Mouse (Mus musculus): ENCODE measurements around the gene Cdk2ap2.

DNA sequence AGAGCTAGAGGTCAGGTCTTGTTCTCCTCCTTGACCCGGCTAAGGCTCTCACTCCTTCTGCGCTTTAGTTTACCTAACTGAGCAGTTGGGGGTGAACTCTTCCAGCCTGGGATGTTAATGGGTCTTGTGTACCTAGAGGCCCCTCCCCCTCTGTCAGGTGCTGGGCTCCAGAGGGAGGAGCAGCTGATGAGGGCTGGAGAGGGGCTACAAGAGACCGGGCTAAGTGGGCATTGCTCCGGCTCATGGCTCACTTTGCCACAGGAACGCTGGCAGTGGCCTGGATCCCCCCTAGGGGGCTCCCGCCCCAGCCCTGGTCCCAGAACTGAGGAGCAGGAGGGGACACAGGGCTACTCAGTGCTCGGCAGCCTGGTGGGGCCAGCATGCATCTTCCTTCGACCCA is 13.2 kb upstream of the Cdk2ap2 start:
- TF ChIP-seq CTCF (IDR thresholded peaks at IDR 0.05; ENCODE audit: low read depth, low read length), result no peak
- no peak for TF ChIP-seq POLR2A (IDR thresholded peaks at IDR 0.05; ENCODE audit: borderline replicate concordance, low read depth, low read length)

Data from bone marrow macrophage, adult 2 months (primary cell).